Mouse (Mus musculus): ENCODE data around the gene Washc3. TPM values are rescaled to one million over a fixed set of nuclear protein-coding genes. Genes with fewer than 3 reads are reported as not detected.

Gene Washc3
- polyA plus RNA-seq (2016; fragmentation: Nextera tagmentation; extraction: Ambion mirVana) = 48.7 and 50.5 TPM in 2 replicates

GRCm38 (mm10) chr10:88200951-88201638, at the start of gene Washc3:
Washc3 (plus strand) TSS chr10:88201093.
- Histone ChIP-seq H3K4me2 (peak within 1 kb of the TSS; percentile 69), H3K36me3 (no peaks in the 10 kb centered on the region), H3K4me1 (replicated peaks) (peaks cover 5% of the 10 kb centered on the region; the same call in 1 of the 2 replicates), H3K4me3 (replicated peaks) (peak within 1 kb of the TSS; percentile 60), H3K9ac (replicated peaks) (peak within 1 kb of the TSS; percentile 77), H3K27me3 (no peaks in the 10 kb centered on the region), H3K27ac (peak within 1 kb of the TSS; percentile 78; the same call in 1 of the 2 replicates), H3K9me3 (no peaks in the 10 kb centered on the region)
- ATAC-seq (ENCODE audit: insufficient number of reproducible peaks, insufficient read depth, low FRiP score, low TSS enrichment, low read depth) = peak; percentile 97
- 3% methylated on average over 23 of the region's 23 CpGs for WGBS

GRCm38 (mm10) chr10:88151658-88152057, 49.2 kb upstream of the Washc3 start:
- H3K4me3 ChIP-seq (replicated peaks) = no peak overlapping the region
- no peaks in the 10 kb centered on the region for H3K9me3 ChIP-seq
- H3K36me3 ChIP-seq = peaks cover 60% of the 10 kb centered on the region
- H3K27me3 ChIP-seq = no peaks in the 10 kb centered on the region
- 91% methylated on average over 6 of the region's 6 CpGs for WGBS
- H3K4me1 ChIP-seq (replicated peaks) = peaks cover 5% of the 10 kb centered on the region; the same call in 1 of the 2 replicates
- H3K27ac ChIP-seq = no peak overlapping the region
- no peak for ATAC-seq (ENCODE audit: insufficient number of reproducible peaks, insufficient read depth, low FRiP score, low TSS enrichment, low read depth)
- H3K4me2 ChIP-seq = no peak overlapping the region
- H3K9ac ChIP-seq (replicated peaks) = no peak overlapping the region

- Histone ChIP-seq H3K27me3 (no peaks in the 10 kb centered on the region), H3K4me1 (replicated peaks) (no peaks in the 10 kb centered on the region), H3K4me3 (replicated peaks) (no peak overlapping the region), H3K4me2 (no peak overlapping the region), H3K9ac (replicated peaks) (no peak overlapping the region), H3K36me3 (peaks cover 56% of the 10 kb centered on the region), H3K9me3 (peaks cover 3% of the 10 kb centered on the region; the same call in 1 of the 2 replicates), H3K27ac (no peak overlapping the region)
- WGBS = 96% methylated on average over 2 of the region's 2 CpGs
- ATAC-seq (ENCODE audit: insufficient number of reproducible peaks, insufficient read depth, low FRiP score, low TSS enrichment, low read depth) = no peak
Observed at GRCm38 (mm10) chr10:88162096-88162495, 38.8 kb upstream of the Washc3 start.

GRCm38 (mm10) chr10:88162676-88163075, 38.2 kb upstream of the Washc3 start:
- ATAC-seq (ENCODE audit: insufficient number of reproducible peaks, insufficient read depth, low FRiP score, low TSS enrichment, low read depth) = no peak
- H3K36me3 ChIP-seq = peaks cover 56% of the 10 kb centered on the region
- 89% methylated on average over 5 of the region's 5 CpGs for WGBS

GRCm38 (mm10) chr10:88166158-88166557, 34.7 kb upstream of the Washc3 start:
- Histone ChIP-seq H3K4me2 (no peak overlapping the region), H3K9me3 (peaks cover 3% of the 10 kb centered on the region; the same call in 1 of the 2 replicates), H3K27me3 (no peaks in the 10 kb centered on the region), H3K27ac (no peak overlapping the region), H3K9ac (replicated peaks) (no peak overlapping the region), H3K36me3 (peaks cover 34% of the 10 kb centered on the region), H3K4me1 (replicated peaks) (no peaks in the 10 kb centered on the region), H3K4me3 (replicated peaks) (no peak overlapping the region)
- ATAC-seq (ENCODE audit: insufficient number of reproducible peaks, insufficient read depth, low FRiP score, low TSS enrichment, low read depth) = no peak
- WGBS = 94% methylated on average over 3 of the region's 3 CpGs

More at GRCm38 (mm10) chr10:88162676-88163075, 38.2 kb upstream of the Washc3 start:
- H3K4me1 ChIP-seq (replicated peaks) = no peaks in the 10 kb centered on the region
- H3K9ac ChIP-seq (replicated peaks) = no peak overlapping the region
- H3K27me3 ChIP-seq = no peaks in the 10 kb centered on the region
- no peak overlapping the region for H3K4me3 ChIP-seq (replicated peaks)
- H3K4me2 ChIP-seq = no peak overlapping the region
- no peak overlapping the region for H3K27ac ChIP-seq
- peaks cover 3% of the 10 kb centered on the region; the same call in 1 of the 2 replicates for H3K9me3 ChIP-seq

GRCm38 (mm10) chr10:88167438-88168077, 33.3 kb upstream of the Washc3 start:
- Histone ChIP-seq H3K4me2 (no peak overlapping the region), H3K9ac (replicated peaks) (no peak overlapping the region), H3K36me3 (peaks cover 27% of the 10 kb centered on the region), H3K4me3 (replicated peaks) (no peak overlapping the region), H3K9me3 (peaks cover 3% of the 10 kb centered on the region; the same call in 1 of the 2 replicates), H3K27ac (no peak overlapping the region), H3K4me1 (replicated peaks) (no peaks in the 10 kb centered on the region), H3K27me3 (no peaks in the 10 kb centered on the region)
- 87% methylated on average over 7 of the region's 7 CpGs for WGBS
- ATAC-seq (ENCODE audit: insufficient number of reproducible peaks, insufficient read depth, low FRiP score, low TSS enrichment, low read depth) = no peak

- peak; percentile 40; the same call in 1 of the 2 replicates for ATAC-seq (ENCODE audit: insufficient number of reproducible peaks, insufficient read depth, low FRiP score, low TSS enrichment, low read depth)
Observed at GRCm38 (mm10) chr10:88200541-88200940, 352 bp upstream of the Washc3 start.

GRCm38 (mm10) chr10:88201650-88202049, 757 bp downstream of the Washc3 start:
- no peak for ATAC-seq (ENCODE audit: insufficient number of reproducible peaks, insufficient read depth, low FRiP score, low TSS enrichment, low read depth)
- peak overlapping the region; percentile 60 for H3K4me3 ChIP-seq (replicated peaks)
- H3K36me3 ChIP-seq = no peaks in the 10 kb centered on the region
- H3K4me2 ChIP-seq = peak overlapping the region; percentile 69
- no peak overlapping the region for H3K27ac ChIP-seq
- no peaks in the 10 kb centered on the region for H3K9me3 ChIP-seq
- peaks cover 5% of the 10 kb centered on the region; the same call in 1 of the 2 replicates for H3K4me1 ChIP-seq (replicated peaks)
- H3K9ac ChIP-seq (replicated peaks) = peak overlapping the region; percentile 77
- no peaks in the 10 kb centered on the region for H3K27me3 ChIP-seq
- 81% methylated on average over 13 of the region's 13 CpGs for WGBS

More at GRCm38 (mm10) chr10:88200541-88200940, 352 bp upstream of the Washc3 start:
- WGBS = 19% methylated on average over 4 of the region's 4 CpGs
- H3K4me1 ChIP-seq (replicated peaks) = peaks cover 5% of the 10 kb centered on the region; the same call in 1 of the 2 replicates
- H3K4me2 ChIP-seq = peak overlapping the region; percentile 69
- no peaks in the 10 kb centered on the region for H3K27me3 ChIP-seq
- 0 out of 2 replicates have a peak overlapping the region, but pooled peaks have one; percentile 19 for H3K9ac ChIP-seq (replicated peaks)
- H3K4me3 ChIP-seq (replicated peaks) = peak overlapping the region; percentile 60
- no peaks in the 10 kb centered on the region for H3K36me3 ChIP-seq
- no peak overlapping the region for H3K27ac ChIP-seq
- no peaks in the 10 kb centered on the region for H3K9me3 ChIP-seq

- WGBS = 93% methylated on average over 8 of the region's 8 CpGs
- no peak overlapping the region for H3K4me3 ChIP-seq (replicated peaks)
Observed at GRCm38 (mm10) chr10:88202581-88202980, 1.7 kb downstream of the Washc3 start.

GRCm38 (mm10) chr10:88203236-88203635, 2.3 kb downstream of the Washc3 start:
- WGBS = 88% methylated on average over 6 of the region's 6 CpGs
- Histone ChIP-seq H3K9ac (replicated peaks) (no peak overlapping the region), H3K27ac (no peak overlapping the region), H3K27me3 (no peaks in the 10 kb centered on the region), H3K9me3 (no peaks in the 10 kb centered on the region), H3K4me3 (replicated peaks) (no peak overlapping the region), H3K4me1 (replicated peaks) (peaks cover 5% of the 10 kb centered on the region; the same call in 1 of the 2 replicates), H3K4me2 (no peak overlapping the region), H3K36me3 (no peaks in the 10 kb centered on the region)
- ATAC-seq (ENCODE audit: insufficient number of reproducible peaks, insufficient read depth, low FRiP score, low TSS enrichment, low read depth) = no peak

More at GRCm38 (mm10) chr10:88202581-88202980, 1.7 kb downstream of the Washc3 start:
- Histone ChIP-seq H3K27ac (no peak overlapping the region), H3K36me3 (no peaks in the 10 kb centered on the region), H3K4me1 (replicated peaks) (peaks cover 5% of the 10 kb centered on the region; the same call in 1 of the 2 replicates), H3K9me3 (no peaks in the 10 kb centered on the region), H3K27me3 (no peaks in the 10 kb centered on the region), H3K4me2 (no peak overlapping the region), H3K9ac (replicated peaks) (no peak overlapping the region)
- ATAC-seq (ENCODE audit: insufficient number of reproducible peaks, insufficient read depth, low FRiP score, low TSS enrichment, low read depth) = no peak

GRCm38 (mm10) chr10:88212644-88213043, 11.8 kb downstream of the Washc3 start:
- H3K4me1 ChIP-seq (replicated peaks) = no peaks in the 10 kb centered on the region
- H3K27me3 ChIP-seq = no peaks in the 10 kb centered on the region
- ATAC-seq (ENCODE audit: insufficient number of reproducible peaks, insufficient read depth, low FRiP score, low TSS enrichment, low read depth) = no peak
- no peak overlapping the region for H3K4me3 ChIP-seq (replicated peaks)
- H3K9ac ChIP-seq (replicated peaks) = no peak overlapping the region
- H3K36me3 ChIP-seq = peaks cover 11% of the 10 kb centered on the region; the same call in 1 of the 2 replicates
- no peak overlapping the region for H3K4me2 ChIP-seq
- no peaks in the 10 kb centered on the region for H3K9me3 ChIP-seq
- H3K27ac ChIP-seq = no peak overlapping the region
- WGBS = 88% methylated on average over 5 of the region's 5 CpGs

Data from limb, embryonic 12.5 days (tissue).